Mouse (Mus musculus) midbrain, embryonic 16.5 days (tissue): ENCODE measurements around the gene Guca2b. TPM values are rescaled to one million over a fixed set of nuclear protein-coding genes. Genes with fewer than 3 reads are reported as not detected.

Experiments
- ATAC-seq: fragments of 200-750 bp; cut with Nextera tagmentation; 2 replicates; pipeline ENCODE4 v1.8.0; 2017; ENCODE audit warnings: moderate TSS enrichment
- H3K27ac ChIP-seq: fragments of 300-500 bp; sonication (generic); 2 replicates; pipeline ENCODE4 v1.5.1; 2014; ENCODE audit warnings: mild to moderate bottlenecking, low read length, mixed read lengths
- H3K27me3 ChIP-seq: fragments of 300-500 bp; sonication (generic); 2 replicates; pipeline ENCODE4 v1.6.1; 2014; ENCODE audit warnings: low read depth, low read length, mixed read lengths; ENCODE audit not compliant: control insufficient read depth, insufficient read depth
- H3K36me3 ChIP-seq: fragments of 300-500 bp; sonication (generic); 2 replicates; pipeline ENCODE4 v1.6.1; 2014; ENCODE audit warnings: mild to moderate bottlenecking, low read length, moderate library complexity, mixed read lengths; ENCODE audit not compliant: control insufficient read depth, insufficient read depth
- H3K4me1 ChIP-seq: fragments of 300-500 bp; sonication (generic); 2 replicates; pipeline ENCODE4 v1.6.1; 2014; ENCODE audit warnings: mild to moderate bottlenecking, low read length, mixed read lengths; ENCODE audit not compliant: control insufficient read depth, insufficient read depth
- H3K4me2 ChIP-seq: fragments of 300-500 bp; sonication (generic); 2 replicates; pipeline ENCODE4 v1.6.1; 2014; ENCODE audit warnings: mild to moderate bottlenecking, low read length, mixed read lengths
- H3K4me3 ChIP-seq: fragments of 300-500 bp; sonication (generic); 2 replicates; pipeline ENCODE4 v1.5.1; 2014; ENCODE audit warnings: low read depth, mild to moderate bottlenecking, low read length, moderate library complexity, mixed read lengths
- H3K9ac ChIP-seq: fragments of 300-500 bp; sonication (generic); 2 replicates; pipeline ENCODE4 v1.6.1; 2014; ENCODE audit warnings: low read depth, low read length, mixed read lengths
- H3K9me3 ChIP-seq: fragments of 300-500 bp; sonication (generic); replicated peaks from 2 replicates; pipeline ENCODE4 v1.6.1; 2014; ENCODE audit warnings: mild to moderate bottlenecking, low read length, mixed read lengths; ENCODE audit not compliant: control insufficient read depth, poor library complexity, severe bottlenecking
- WGBS: fragments of 180-500 bp; shearing (Covaris S2); extraction: QIAGEN DNeasy Blood & Tissue Kit; methylation state at CpG from one replicate; pipeline ENCODE4 v1.1.7; 2014; 5-methylcytosine and 5-hydroxymethylcytosine counted together
- polyA plus RNA-seq: library from polyadenylated mRNA; unstranded; fragments of >200 nt; fragmentation: Nextera tagmentation; extraction: Ambion mirVana; gene quantifications from 2 replicates; pipeline ENCODE4 v1.2.1, GENCODE M21; 2015

Guca2b gene
- polyA plus RNA-seq, 1 experiment from 2014 or later: not detected

- whole genome bisulfite sequencing: 92% methylated on average over 14 of the region's 14 CpGs
- Histone ChIP-seq H3K9me3 (no peaks in the 10 kb centered on the region), H3K36me3 (no peaks in the 10 kb centered on the region), H3K27me3 (no peaks in the 10 kb centered on the region), H3K9ac (no peak overlapping the region), H3K4me3 (no peak overlapping the region), H3K27ac (no peak overlapping the region), H3K4me1 (no peaks in the 10 kb centered on the region), H3K4me2 (no peak overlapping the region)
- ATAC-seq: no peak
Observed at GRCm38 (mm10) chr4:119663409-119664095, 4.8 kb upstream of the Guca2b start.

- ATAC-seq: no peak
- 90% methylated on average over 7 of the region's 7 CpGs for WGBS
- H3K9ac ChIP-seq: no peak overlapping the region
Observed at GRCm38 (mm10) chr4:119662976-119663375, 4.2 kb upstream of the Guca2b start.

GRCm38 (mm10) chr4:119662151-119662550 is 3.4 kb upstream of the Guca2b start:
- no peak overlapping the region for H3K27ac ChIP-seq
- H3K4me3 ChIP-seq: no peak overlapping the region
- H3K36me3 ChIP-seq: no peaks in the 10 kb centered on the region
- no peaks in the 10 kb centered on the region for H3K9me3 ChIP-seq
- ATAC-seq: no peak
- H3K9ac ChIP-seq: no peak overlapping the region
- 75% methylated on average over 4 of the region's 4 CpGs for WGBS
- H3K4me1 ChIP-seq: no peaks in the 10 kb centered on the region
- H3K4me2 ChIP-seq: no peak overlapping the region
- no peaks in the 10 kb centered on the region for H3K27me3 ChIP-seq

More at GRCm38 (mm10) chr4:119662976-119663375, 4.2 kb upstream of the Guca2b start:
- H3K27ac ChIP-seq: no peak overlapping the region
- no peak overlapping the region for H3K4me2 ChIP-seq
- H3K9me3 ChIP-seq: no peaks in the 10 kb centered on the region
- H3K27me3 ChIP-seq: no peaks in the 10 kb centered on the region
- H3K4me1 ChIP-seq: no peaks in the 10 kb centered on the region
- no peak overlapping the region for H3K4me3 ChIP-seq
- no peaks in the 10 kb centered on the region for H3K36me3 ChIP-seq

DNA sequence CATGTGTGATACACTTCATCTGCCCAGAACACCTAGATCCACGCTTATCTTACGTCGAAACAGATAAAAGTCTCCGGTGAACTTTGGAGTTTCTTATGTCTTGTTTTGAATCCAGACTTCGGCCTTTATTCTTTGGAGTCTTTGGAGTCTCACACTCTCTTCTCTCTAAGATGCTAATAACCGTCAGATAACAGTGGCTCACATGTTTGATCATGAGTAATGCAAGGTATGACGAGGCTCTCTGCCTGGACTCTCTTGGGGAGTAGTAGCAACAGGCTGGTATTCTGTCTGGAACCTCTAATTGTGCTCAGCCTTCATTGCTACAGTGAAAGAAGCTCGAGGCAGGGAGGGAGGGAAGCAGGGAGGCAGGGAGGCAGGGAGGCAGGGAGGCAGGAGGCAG is 1.3 kb upstream of the Guca2b start:
- H3K4me3 ChIP-seq: no peak overlapping the region
- no peaks in the 10 kb centered on the region for H3K4me1 ChIP-seq
- H3K9ac ChIP-seq: no peak overlapping the region
- no peak overlapping the region for H3K4me2 ChIP-seq
- H3K27me3 ChIP-seq: no peaks in the 10 kb centered on the region
- H3K36me3 ChIP-seq: no peaks in the 10 kb centered on the region
- H3K9me3 ChIP-seq: no peaks in the 10 kb centered on the region
- no peak for ATAC-seq
- 81% methylated on average over 8 of the region's 8 CpGs for WGBS
- no peak overlapping the region for H3K27ac ChIP-seq

DNA sequence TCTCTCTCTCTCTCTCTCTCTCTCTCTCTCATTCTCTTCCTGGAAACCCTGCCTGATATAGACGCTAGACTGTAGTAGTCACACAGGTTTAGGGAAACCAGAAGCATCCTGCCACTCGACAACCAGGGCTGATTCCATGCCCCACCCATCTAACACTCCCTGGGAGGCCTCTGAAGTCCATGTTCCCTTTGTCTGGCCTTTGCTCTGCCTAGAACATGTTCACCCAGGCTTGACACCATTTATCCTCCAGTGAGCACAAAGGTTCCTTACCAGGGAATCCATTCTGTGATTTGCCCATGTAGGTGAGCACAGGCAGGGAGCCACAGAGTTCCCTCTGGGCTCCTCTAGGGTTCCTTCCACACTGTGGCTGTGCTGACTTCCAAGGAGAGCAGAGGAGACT is 508 bp downstream of the Guca2b start:
- Histone ChIP-seq H3K4me3 (no peak overlapping the region), H3K27ac (no peak overlapping the region), H3K4me2 (no peak overlapping the region), H3K9me3 (no peaks in the 10 kb centered on the region), H3K36me3 (no peaks in the 10 kb centered on the region), H3K9ac (no peak overlapping the region), H3K4me1 (no peaks in the 10 kb centered on the region), H3K27me3 (no peaks in the 10 kb centered on the region)
- WGBS: 65% methylated on average over 2 of the region's 2 CpGs
- ATAC-seq: no peak

DNA sequence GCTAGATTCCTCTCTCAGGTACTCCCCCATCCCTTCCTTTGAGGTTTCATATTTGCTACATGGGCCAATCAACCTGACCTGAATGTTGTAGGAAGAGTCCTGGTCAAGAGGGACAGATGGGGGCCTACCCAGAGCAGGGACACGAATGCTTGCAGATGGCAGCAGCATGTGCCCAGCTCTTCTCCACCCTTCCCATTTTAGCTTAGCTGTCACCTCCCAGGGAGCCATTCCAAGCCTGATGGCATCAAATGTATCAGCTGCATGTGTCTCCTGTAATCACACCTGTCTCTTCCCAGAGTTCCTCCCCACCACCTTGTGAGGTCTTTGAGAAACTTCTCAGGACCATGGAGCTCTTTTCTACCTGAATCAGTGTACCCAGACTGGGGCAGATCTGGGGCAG is 1.7 kb downstream of the Guca2b start:
- H3K27me3 ChIP-seq: no peaks in the 10 kb centered on the region
- no peak overlapping the region for H3K9ac ChIP-seq
- 83% methylated on average over 1 of the region's 1 CpGs for WGBS
- ATAC-seq: no peak
- H3K4me1 ChIP-seq: no peaks in the 10 kb centered on the region
- H3K9me3 ChIP-seq: peaks cover 4% of the 10 kb centered on the region; the same call in 1 of the 2 replicates
- no peak overlapping the region for H3K4me2 ChIP-seq
- H3K27ac ChIP-seq: no peak overlapping the region
- H3K4me3 ChIP-seq: no peak overlapping the region
- H3K36me3 ChIP-seq: no peaks in the 10 kb centered on the region

DNA sequence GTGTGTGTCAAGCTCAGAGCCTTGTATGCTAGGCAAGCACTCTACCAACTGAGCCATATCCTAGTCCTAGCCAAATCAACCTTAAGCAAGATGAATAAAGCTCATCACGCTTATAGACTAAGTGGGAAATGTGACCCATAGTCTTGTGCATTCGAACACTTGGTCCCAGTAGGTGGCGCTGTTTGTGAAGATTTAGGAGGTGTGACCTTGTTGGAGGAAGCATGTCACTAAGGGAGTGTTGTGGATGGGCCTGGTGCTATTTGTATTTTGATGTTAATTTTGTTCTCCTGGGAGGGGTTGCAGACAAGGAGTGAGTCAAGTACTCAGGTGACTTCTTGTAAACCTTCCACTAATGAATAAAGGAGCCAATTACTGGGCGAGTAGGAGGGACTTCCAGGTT is 16.1 kb downstream of the Guca2b start:
- H3K27me3 ChIP-seq: no peaks in the 10 kb centered on the region
- H3K4me2 ChIP-seq: no peak overlapping the region
- no peak overlapping the region for H3K9ac ChIP-seq
- 90% methylated on average over 4 of the region's 4 CpGs for WGBS
- 0 out of 2 replicates have a peak, but pooled peaks cover 3% of the 10 kb centered on the region for H3K9me3 ChIP-seq
- no peaks in the 10 kb centered on the region for H3K4me1 ChIP-seq
- no peak overlapping the region for H3K4me3 ChIP-seq
- ATAC-seq: no peak
- no peaks in the 10 kb centered on the region for H3K36me3 ChIP-seq
- H3K27ac ChIP-seq: no peak overlapping the region

DNA sequence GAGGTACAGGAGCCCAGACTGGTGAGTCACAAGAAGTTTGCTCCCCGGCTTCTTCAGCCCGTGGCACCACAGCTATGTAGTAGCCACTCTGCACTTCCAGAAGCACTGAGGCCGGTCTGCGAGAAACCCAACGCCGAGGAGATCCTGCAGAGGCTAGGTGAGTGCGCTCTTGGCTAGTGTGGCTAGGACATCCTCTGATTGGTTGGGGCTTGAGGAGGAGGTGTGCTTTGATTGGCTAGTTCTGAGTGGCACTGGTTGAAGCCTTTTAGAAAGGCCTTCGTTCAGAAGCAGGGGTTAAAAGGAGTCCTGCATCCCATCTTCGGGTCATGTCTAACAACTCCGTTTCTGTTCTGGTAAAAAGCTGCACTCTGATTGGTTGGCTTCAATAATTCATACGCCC is 20.1 kb downstream of the Guca2b start:
- 66% methylated on average over 11 of the region's 11 CpGs for WGBS
- Histone ChIP-seq H3K4me3 (no peak overlapping the region), H3K4me1 (no peaks in the 10 kb centered on the region), H3K9ac (no peak overlapping the region), H3K27me3 (no peaks in the 10 kb centered on the region), H3K27ac (no peak overlapping the region), H3K9me3 (0 out of 2 replicates have a peak, but pooled peaks cover 3% of the 10 kb centered on the region), H3K4me2 (no peak overlapping the region), H3K36me3 (no peaks in the 10 kb centered on the region)
- ATAC-seq: no peak

DNA sequence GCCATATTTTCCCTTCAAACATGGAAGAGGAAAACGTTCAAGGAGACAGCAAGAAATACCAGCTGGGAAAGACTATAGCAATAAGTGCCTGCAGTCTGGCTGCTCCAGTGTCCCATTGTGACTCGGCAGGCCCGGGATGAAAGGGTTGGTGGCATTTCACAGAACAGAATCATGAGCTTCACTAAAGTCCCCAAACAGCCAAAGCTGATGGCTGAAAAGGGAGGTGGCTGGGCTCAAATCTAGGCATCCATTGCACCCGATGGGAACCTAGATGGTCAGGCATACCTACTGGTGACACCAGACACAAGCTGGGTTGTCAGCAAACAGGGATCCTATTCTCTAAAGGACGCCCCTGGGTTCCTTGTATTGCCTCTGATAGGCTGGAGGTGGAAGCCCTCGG is 20.8 kb downstream of the Guca2b start:
- H3K9ac ChIP-seq: no peak overlapping the region
- no peaks in the 10 kb centered on the region for H3K36me3 ChIP-seq
- no peak overlapping the region for H3K4me3 ChIP-seq
- no peak for ATAC-seq
- H3K9me3 ChIP-seq: 0 out of 2 replicates have a peak, but pooled peaks cover 3% of the 10 kb centered on the region
- no peaks in the 10 kb centered on the region for H3K4me1 ChIP-seq
- no peak overlapping the region for H3K27ac ChIP-seq
- WGBS: 80% methylated on average over 6 of the region's 6 CpGs
- H3K27me3 ChIP-seq: no peaks in the 10 kb centered on the region
- H3K4me2 ChIP-seq: no peak overlapping the region
